Mouse (Mus musculus) right cerebral cortex, postnatal 10 days (tissue): ENCODE measurements at regions not wholly inside any gene's neighbourhood (a gene's known extent, or its start where the extent isn't known, plus 50 kb on each side); places are given as distances from the start of the nearest gene placed in this dataset.
"Not testable (repeated sequence)": the region's sequence is repeated elsewhere in the genome, so short reads cannot be mapped to it uniquely, and the experiment has no call there.

Experiments used
- DNase-seq, 2 experiments: peaks; one replicate each; pipeline ENCODE4 v3.0.0; 2021; ENCODE audit warnings: low spot score in 2 of 2

GRCm38 (mm10) chr8:35123196-35123621 lies 642.4 kb upstream of the Gm19410 start:
- DNase-seq = peak; percentile 81 to 83

GRCm38 (mm10) chr8:35125179-35125578 lies 640.4 kb upstream of the Gm19410 start:
- DNase-seq = no peak

- no peak for DNase-seq
Measured at GRCm38 (mm10) chr8:35132281-35132680, 633.3 kb upstream of the Gm19410 start.

GRCm38 (mm10) chr8:35135630-35136029 lies 630.0 kb upstream of the Gm19410 start:
- no peak for DNase-seq

DNA sequence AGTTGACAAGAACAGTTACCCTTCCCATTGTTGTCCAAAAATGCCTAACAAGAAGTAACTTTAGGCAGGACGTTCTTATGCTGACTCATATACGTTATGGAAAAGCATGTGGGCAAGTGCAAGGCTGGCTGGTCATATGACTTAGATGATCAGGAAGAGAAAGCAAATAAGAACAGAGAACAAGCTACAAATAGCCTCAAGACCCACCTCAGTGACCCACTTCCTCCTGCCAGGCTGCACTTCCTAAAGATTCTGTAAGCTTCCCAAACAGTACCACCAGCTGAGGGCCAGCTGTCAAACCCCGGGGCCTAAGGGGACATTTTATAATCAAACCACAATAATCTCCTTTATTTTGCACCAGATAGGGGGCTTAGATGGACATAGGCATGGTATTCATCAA lies 628.9 kb upstream of the Gm19410 start:
- no peak for DNase-seq

DNA sequence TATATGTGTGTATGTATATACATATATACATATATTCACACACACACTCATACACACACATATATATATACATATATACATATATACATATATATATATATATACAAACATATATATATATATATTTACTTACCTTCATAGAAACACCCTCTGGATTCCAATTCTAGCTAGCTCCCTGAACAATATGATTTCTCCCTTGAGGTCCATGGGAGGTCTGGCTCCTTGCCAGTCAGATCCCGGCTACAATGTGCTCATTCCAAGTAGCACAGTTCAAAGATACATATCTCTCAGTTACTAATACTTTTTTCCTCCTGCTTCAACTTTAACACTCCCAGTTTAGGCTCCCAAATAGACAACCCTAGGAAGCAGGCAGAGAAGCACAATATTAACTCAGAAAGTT lies 624.8 kb upstream of the Gm19410 start:
- DNase-seq = no peak

DNA sequence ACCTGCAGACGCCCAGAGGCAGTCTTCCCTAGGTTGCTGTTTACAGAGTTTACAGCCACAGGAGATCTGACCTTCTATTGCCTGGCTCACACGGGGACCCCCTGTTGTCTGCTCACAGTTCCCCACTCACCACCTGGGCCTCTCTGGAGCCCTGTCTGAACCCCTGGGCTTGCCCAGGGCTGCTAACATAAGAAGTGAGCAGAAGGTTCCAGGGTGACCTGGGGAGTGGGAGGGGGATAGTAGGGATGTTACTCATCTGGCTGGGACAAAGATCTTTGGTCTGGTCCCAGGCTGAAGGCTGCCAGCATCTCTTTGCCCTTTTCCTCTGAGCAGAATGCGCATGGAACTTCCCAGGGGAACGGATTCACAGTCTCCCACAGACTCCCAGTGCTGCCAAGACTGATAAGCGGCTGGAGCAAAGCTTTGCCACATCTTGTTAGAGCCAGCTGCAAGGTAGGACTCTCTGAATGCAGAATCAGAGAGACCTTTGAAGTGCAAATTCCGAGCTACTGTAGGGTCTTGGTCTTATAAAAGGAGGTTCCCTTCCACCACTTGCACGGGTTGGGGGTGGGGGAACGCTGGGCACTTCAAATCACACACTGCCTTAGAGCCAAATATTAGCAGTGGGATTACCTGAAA lies 622.5 kb upstream of the Gm19410 start:
- DNase-seq = peak; percentile 32 to 42

GRCm38 (mm10) chr8:35143684-35144083 lies 621.9 kb upstream of the Gm19410 start:
- no peak for DNase-seq

DNA sequence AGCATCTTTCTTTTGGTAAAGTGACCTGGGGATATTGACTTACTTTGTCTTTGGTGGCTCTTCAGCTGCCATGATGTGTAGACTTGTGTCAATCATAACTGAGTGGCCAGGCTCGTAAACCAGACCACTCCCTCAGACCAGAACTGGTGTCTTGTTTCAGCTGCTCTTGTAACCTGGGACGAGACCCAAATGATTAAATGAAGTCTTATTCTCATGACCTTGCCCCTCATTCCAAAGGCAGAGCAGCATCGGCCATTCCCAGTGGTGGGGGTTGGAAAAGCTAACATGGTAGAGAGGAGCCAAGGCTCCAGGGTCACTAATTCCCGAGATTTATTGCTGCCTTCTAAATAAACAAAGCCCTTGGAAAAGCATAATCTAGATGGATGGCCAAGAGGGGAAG lies 621.2 kb upstream of the Gm19410 start:
- DNase-seq = no peak

- no peak for DNase-seq
Measured at GRCm38 (mm10) chr8:35147481-35147880, 618.1 kb upstream of the Gm19410 start.

DNA sequence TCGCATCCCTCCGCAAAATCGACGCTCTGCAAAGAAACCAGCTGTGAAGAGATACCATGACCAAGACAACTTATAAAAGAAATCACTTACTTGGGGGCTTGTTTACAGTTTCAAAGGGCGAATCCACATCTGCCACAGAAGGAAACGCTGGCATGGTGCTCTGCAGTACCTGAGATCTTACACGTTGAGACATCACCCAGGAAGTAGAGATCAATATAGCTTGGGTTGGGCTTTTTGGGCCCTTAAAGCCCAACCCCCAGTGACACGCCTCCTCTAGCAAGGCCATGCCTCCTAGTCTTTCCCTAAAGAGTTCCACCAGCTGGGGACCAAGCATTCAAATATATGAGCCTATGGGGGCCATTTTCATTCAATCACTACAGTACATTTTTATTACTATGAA lies 617.6 kb upstream of the Gm19410 start:
- no peak for DNase-seq

DNA sequence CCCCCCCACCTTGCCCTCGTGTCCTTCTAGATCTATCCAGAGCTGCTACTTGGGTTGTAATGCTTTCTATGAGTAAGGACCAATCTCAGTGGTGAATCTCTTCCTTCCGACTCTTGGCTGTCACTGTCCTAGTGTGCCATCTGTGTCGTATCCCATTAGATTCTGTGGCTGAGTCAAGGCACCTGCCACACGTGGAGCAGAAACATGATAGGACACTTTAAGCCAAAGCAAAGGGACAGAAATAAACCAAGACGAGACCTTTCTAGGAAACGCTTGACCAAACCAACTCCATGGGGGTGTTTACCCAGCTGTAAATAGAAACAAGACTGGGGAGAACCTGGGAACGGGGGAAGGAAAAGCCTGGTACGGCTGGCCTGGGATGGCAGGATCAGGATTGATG lies 613.0 kb upstream of the Gm19410 start:
- DNase-seq = no peak

DNA sequence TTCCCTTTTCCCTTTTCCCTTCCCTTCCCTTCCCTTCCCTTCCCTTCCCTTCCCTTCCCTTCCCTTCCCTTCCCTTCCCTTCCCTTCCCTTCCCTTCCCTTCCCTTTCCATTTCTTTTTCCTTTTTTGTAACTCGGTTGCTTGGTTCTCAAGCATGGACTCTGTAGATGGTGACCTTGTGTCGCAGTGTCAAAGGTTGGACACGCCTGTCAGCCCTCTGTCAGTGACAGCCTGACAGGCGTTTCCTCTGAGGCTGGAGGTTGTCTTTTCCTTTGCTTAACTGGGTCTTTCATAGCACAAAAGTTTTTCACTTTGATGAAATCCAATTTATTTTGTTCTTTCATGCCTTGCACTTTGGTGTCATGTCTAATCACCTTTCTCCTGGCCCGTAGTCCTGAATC lies 609.3 kb upstream of the Gm19410 start:
- no peak for DNase-seq

- peak; percentile 27 to 51 for DNase-seq
Measured at GRCm38 (mm10) chr8:35157711-35158110, 607.9 kb upstream of the Gm19410 start.

DNA sequence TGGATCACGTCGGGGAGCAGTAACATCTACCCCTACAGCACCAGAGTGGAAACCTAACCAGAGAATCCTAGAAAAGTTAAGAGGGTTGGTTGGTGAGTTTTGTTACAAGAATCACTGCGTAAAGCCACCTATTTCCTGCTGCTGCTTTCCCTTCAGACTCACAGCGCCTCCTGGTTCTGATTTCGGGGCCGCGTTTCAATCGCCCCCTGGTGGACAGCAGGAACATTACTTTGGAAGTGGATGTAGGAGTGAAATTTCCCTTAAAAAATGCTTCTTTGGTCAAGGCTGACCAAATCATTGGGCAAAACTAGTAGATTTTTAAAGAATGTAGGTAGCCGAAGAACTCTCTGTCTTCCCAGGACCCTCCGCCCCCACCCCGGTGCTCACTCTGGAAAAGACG lies 606.3 kb upstream of the Gm19410 start:
- DNase-seq = peak; percentile 74 to 79

DNA sequence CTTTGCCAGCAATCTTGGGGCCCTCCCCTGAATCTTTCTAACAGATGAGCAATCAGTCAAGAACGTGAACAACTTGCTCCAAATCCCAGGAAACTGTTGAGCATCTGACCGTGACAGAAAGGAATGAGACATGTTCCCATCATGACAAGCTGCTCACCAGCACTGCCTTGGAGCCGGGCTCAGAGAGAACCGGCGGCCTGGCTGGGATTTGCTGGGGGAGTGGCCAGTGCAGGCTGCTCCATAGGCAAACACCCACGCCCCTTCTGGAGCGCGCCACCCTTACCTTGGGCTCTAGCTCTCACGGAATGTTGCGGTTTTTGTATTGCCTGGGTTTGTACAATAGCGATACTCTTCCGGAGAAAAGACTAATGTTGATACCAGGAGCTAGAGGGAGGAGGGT lies 605.4 kb upstream of the Gm19410 start:
- DNase-seq = no peak

GRCm38 (mm10) chr8:35162166-35162565 lies 603.4 kb upstream of the Gm19410 start:
- not testable (repeated sequence) for DNase-seq

- peak in 1 of 2 experiments; percentile 35 for DNase-seq
Measured at GRCm38 (mm10) chr8:35166611-35167010, 599.0 kb upstream of the Gm19410 start.

DNA sequence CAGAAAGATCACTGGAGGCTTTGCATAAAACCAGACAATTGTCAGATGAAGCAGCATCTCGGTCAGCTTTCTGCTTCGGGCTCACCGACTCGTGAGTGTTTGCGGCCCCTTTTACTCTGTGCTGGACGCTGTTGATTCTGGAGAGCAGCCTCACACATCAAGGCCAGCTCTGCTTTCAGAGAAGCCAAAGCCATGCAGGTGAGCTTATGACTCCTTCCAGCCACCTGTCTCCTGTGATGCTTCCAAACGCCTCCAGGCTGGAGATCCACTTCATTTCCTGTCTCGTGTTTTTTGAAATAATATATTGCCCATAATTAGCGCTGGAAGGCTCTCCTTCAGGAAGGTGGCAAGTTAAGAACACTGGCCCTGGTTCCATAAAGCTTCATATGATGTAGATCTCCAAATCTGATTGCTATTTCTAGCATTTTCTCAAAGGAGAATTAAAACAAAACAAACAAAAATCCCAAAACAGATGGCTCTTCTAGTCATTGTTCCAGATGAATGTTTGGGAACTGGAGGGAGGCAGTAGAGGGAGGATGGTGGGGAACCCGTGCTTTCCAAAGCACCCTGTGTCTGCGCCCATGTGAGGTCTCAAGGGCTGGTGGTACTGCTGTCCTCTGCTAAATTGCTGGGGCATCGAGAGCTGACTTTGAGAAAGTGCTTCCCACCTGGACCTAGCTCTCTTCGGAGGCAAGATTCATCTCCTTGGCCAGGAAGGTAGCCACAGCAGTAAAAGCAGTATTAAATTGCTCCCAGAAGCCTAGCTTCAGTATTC lies 593.9 kb upstream of the Gm19410 start:
- DNase-seq = no peak

DNA sequence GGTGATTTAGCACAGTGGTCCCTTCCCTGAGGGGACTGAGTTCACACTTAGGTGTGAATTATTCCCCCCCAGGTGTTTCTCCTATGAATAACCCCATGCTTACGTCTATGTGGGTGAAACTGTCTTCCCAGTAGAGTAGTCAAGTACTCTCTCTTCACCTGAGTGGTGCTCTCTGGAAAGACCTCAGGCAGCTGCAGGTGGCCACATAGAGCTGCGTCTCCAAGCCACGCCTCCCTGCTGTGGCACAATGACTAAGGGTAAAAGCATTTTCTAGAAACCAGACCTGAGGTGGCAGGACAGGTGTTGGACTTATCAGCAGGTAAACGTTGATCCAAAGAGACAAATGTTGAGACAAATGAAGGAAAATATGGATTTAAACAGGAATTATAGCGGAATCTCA lies 588.3 kb upstream of the Gm19410 start:
- no peak for DNase-seq

- peak; percentile 55 to 72 for DNase-seq
Measured at GRCm38 (mm10) chr8:35180075-35180474, 585.5 kb upstream of the Gm19410 start.

DNA sequence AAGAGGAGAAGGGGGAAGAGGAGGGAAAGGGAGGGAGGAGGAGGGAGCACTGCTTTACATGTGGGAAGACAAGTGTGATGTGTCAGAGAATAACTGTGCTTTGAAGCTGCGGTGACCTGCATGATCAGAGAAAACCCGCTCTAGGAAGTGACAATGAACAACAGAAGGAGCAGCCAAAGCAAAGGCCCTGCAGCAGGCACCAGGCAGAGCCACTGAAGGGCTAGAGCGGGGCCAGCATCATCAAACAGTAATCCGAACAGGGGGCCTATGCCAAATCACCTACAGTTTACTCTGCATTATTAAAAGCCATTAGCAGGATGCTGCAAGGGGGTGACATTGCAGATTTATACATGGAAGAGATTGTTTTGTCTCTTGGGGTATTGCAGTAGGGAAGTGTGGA lies 583.4 kb upstream of the Gm19410 start:
- DNase-seq = no peak

- DNase-seq = no peak
Measured at GRCm38 (mm10) chr8:35183423-35183822, 582.2 kb upstream of the Gm19410 start.
